Mouse (Mus musculus): ENCODE measurements around the gene Scgb2b17.
"Not testable (repeated sequence)": the region's sequence is repeated elsewhere in the genome, so short reads cannot be mapped to it uniquely, and the experiment has no call there.

Scgb2b17 gene

DNA sequence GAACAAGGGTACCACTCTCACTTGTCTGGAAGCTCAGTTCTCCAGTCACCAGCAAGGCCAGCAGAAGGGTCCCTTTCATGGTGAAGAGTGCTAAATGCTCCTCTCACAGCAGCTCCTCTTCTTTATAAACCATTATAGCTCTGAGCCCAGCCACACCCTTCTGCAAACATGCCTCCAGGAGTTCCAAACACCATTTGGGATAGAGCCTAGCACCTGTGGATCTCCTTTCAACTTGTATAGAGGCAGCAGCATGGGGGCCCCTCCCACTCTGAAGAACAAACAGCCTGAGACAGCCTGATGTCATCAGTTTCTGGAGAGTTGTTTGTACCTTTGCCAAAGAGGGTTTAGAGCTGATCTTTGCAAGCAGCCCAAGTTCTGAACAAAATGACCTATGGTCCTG, at the start of gene Scgb2b17:
Scgb2b17 (minus strand) TSS at position 101 of the 400 bp plus-strand sequence.
- DNase-seq (ENCODE audit: low read depth, low spot score), result not testable (repeated sequence)

DNA sequence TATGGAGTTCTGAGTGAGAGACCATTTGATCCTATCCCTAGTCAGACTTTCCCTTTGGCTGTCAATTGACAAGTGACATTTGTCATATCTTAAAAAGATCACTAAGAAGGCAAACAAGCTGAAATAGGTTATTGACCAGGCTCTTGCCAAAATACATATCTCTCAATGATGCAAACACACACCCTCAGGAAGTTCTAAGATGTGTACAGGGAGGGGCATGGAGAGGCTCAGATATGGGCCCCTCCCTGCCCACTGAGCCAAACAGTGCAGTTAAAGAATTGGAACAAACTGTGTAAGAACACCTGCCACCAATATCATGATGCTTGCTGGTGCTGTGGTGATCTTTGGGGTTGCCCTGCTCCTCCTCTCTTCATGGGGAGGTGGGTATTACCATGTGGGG, 6.8 kb upstream of the Scgb2b17 start, which contains the start of gene Scgb1b17:
Scgb1b17 (plus strand) TSS at position 301 of the 400 bp plus-strand sequence.
- not testable (repeated sequence) for DNase-seq (ENCODE audit: low read depth, low spot score)

Measured in brain, embryonic 18.5 days (tissue).